Mouse (Mus musculus) heart, adult 2 months (tissue): ENCODE results near the gene Zfp956. TPM values are rescaled to one million over a fixed set of nuclear protein-coding genes. Genes with fewer than 3 reads are reported as not detected.

Experiments
- DNase-seq, 2 experiments: peaks; one replicate each; pipeline ENCODE4 v3.0.0; 2021
- H3K27ac ChIP-seq: fragments of 200-600 bp; 2 replicates; pipeline ENCODE4 v1.8.1; 2022
- H3K27me3 ChIP-seq: fragments of 200-500 bp; 2 replicates; pipeline ENCODE4 v1.6.1; 2012; ENCODE audit warnings: mild to moderate bottlenecking, low read length, inconsistent platforms, mixed read lengths; ENCODE audit not compliant: control insufficient read depth, insufficient read depth
- H3K36me3 ChIP-seq: fragments of 200-500 bp; 2 replicates; pipeline ENCODE4 v1.6.1; 2012; ENCODE audit warnings: low read length, inconsistent platforms; ENCODE audit not compliant: control insufficient read depth, insufficient read depth
- H3K4me1 ChIP-seq: fragments of 200-500 bp; 2 replicates; pipeline ENCODE4 v1.6.1; 2011; ENCODE audit warnings: low read length; ENCODE audit not compliant: control insufficient read depth, insufficient read depth
- H3K4me3 ChIP-seq: fragments of 200-600 bp; 2 replicates; pipeline ENCODE4 v1.8.1; 2022
- H3K79me2 ChIP-seq: fragments of 200-500 bp; replicated peaks from 2 replicates; pipeline ENCODE4 v1.6.1; 2012; ENCODE audit warnings: mild to moderate bottlenecking, inconsistent platforms, low read length, moderate library complexity, mixed read lengths; ENCODE audit not compliant: control insufficient read depth, insufficient read depth
- H3K9ac ChIP-seq: fragments of 200-500 bp; 2 replicates; pipeline ENCODE4 v1.6.1; 2012; ENCODE audit warnings: low read depth, mild to moderate bottlenecking, control low read depth, inconsistent platforms, low read length, mixed read lengths
- CTCF ChIP-seq: fragments of 200-600 bp; IDR thresholded peaks from 2 replicates; pipeline ENCODE4 v1.8.1; 2022; ENCODE audit warnings: antibody characterized with exemption, mild to moderate bottlenecking, moderate library complexity
- EP300 ChIP-seq: fragments of 200-500 bp; IDR thresholded peaks from 2 replicates; pipeline ENCODE4 v1.6.1; 2011; ENCODE audit warnings: low read depth, low read length, control low read depth; ENCODE audit not compliant: insufficient read depth
- POLR2A ChIP-seq: fragments of 200-500 bp; IDR thresholded peaks from 2 replicates; pipeline ENCODE4 v1.6.1; 2011; ENCODE audit warnings: mild to moderate bottlenecking, low read depth, low read length, control low read depth; ENCODE audit not compliant: insufficient read depth
- WGBS: fragments of 180-500 bp; shearing (Covaris S2); methylation state at CpG from one replicate; pipeline ENCODE4 v1.1.7; 2018; 5-methylcytosine and 5-hydroxymethylcytosine counted together
- intact Hi-C: fragments of 180-260 bp; cut with DNase I; formaldehyde crosslinking; loops from one replicate; pipeline ENCODE4 v1.15.1; 2025
- long read RNA-seq: library from polyadenylated mRNA; stranded (forward); transcript quantifications from one replicate; pipeline ENCODE4 v2.0.0, GENCODE M21; 2021
- polyA plus RNA-seq: library from polyadenylated mRNA; depleted of rRNA; stranded (reverse); fragments of >200 nt; gene quantifications from 2 replicates; pipeline ENCODE4 v1.2.3, GENCODE M21; 2012; rRNA removed
- total RNA-seq, 2 experiments: library from RNA; stranded (reverse); gene quantifications; 2 replicates each; pipeline ENCODE4 v1.2.3; 2021

Gene Zfp956
- total RNA-seq (1 to 10 TPM; 1.1 to 1.7 TPM), polyA plus RNA-seq (2.6 and 3.3 TPM in 2 replicates)
- long read RNA-seq, partial matches to known transcripts, result 0 of 1 reads
- long read RNA-seq, other reads (novel, unspliced or antisense), result 0 of 1 reads

DNA sequence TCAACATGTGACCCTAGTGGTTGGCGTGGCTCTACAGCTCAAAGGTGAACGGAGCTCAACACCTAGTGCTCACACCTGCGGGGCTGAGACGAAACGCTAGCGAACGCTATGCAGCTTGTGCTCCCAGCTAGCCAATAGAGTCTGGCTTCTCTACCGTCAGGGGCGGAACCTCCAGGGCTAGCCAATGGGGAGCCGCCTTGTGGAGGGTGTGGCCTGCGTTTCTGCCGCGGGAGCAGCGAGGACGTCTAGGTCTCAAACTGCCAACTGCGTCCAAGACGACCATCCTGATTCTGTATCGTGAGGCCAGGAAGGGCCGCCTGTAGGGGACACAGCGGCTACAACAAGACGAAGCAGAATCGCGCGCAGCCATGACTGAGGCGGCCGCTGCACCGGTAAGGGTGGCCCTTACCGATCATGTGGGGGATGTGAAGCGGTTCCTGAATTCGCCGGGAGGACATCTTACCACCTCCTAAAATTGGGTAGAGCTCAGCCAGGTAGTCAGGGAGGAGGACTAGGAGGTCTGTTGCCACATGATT is at the start of gene Zfp956:
Zfp956 (plus strand) TSS at position 200 of the 536 bp plus-strand sequence.
- H3K27ac ChIP-seq, result peak within 1 kb of the TSS; percentile 65

DNA sequence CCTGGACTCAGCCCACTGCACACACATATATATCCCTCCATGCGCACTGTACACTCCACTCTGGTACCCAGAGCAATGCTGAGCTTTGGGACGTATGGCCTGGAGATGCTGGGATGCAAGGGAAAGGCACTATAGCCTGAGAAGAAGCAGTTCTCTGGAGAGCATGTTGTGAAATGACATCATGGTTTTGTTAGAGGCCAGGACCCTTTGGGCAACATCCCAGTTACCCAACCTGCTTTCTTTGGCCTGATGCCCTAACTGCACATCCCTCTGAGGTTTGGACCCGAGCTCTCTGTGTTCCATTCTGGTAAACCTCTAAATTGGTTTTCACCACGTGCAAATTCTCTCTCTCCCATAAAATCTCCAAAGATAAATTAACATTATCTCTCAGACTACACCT is 49.6 kb upstream of the Zfp956 start:
- 76% methylated on average over 4 of the region's 4 CpGs for WGBS
- no peak for DNase-seq
- no peak overlapping the region for H3K4me3 ChIP-seq
- no peak overlapping the region for H3K9ac ChIP-seq
- no peak overlapping the region for H3K27ac ChIP-seq
- no peaks in the 10 kb centered on the region for H3K36me3 ChIP-seq
- H3K4me1 ChIP-seq, result no peaks in the 10 kb centered on the region
- no peaks in the 10 kb centered on the region for H3K27me3 ChIP-seq
- intact Hi-C loops, result no loop called here
- TF ChIP-seq CTCF (no peak), POLR2A (no peak), EP300 (no peak)
- H3K79me2 ChIP-seq, result no peaks in the 10 kb centered on the region

More for the DNA sequence above, at the start of gene Zfp956:
- intact Hi-C loops, result loop anchor here (2.0 kb wide), 1 partner anchor 32 kb away; the partner anchor contains the start of gene Zfp212
- H3K79me2 ChIP-seq, result no peaks in the 10 kb centered on the region
- no peaks in the 10 kb centered on the region for H3K27me3 ChIP-seq
- under 1% methylated on average over 31 of the region's 31 CpGs for WGBS
- H3K9ac ChIP-seq, result peak within 1 kb of the TSS; percentile 76
- H3K4me1 ChIP-seq, result no peaks in the 10 kb centered on the region
- no peaks in the 10 kb centered on the region for H3K36me3 ChIP-seq
- TF ChIP-seq EP300, result no peak
- TF ChIP-seq POLR2A, result peak; percentile 71
- TF ChIP-seq CTCF, result peak; percentile 37; the same call in 1 of the 2 replicates
- peak; percentile 95 to 96 for DNase-seq
- H3K4me3 ChIP-seq, result peak within 1 kb of the TSS; percentile 68

DNA sequence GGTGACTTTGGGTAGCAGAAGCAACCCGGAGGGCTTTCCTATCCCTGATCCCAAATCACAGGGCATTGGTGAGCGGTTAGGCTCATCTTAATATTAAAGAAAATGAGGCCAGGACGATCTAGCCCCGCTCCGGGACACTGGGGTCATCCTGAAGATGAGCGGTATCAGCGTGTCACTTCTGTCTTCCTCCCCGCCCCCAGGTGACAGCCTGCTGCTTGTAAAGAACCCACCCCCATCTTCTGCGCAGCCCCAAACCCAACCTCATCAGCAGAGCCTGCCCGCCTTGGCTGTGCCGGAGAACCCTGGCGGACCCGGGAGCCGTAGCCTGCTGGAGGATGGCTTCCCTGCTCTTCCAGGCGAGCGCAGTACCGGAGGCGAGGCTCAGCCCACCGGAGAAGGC is 48.8 kb upstream of the Zfp956 start:
- intact Hi-C loops, result no loop called here
- no peak overlapping the region for H3K27ac ChIP-seq
- H3K27me3 ChIP-seq, result no peaks in the 10 kb centered on the region
- no peaks in the 10 kb centered on the region for H3K36me3 ChIP-seq
- H3K4me1 ChIP-seq, result no peaks in the 10 kb centered on the region
- DNase-seq, result no peak
- 86% methylated on average over 19 of the region's 19 CpGs for WGBS
- TF ChIP-seq CTCF (no peak), EP300 (no peak), POLR2A (no peak)
- H3K4me3 ChIP-seq, result no peak overlapping the region
- no peaks in the 10 kb centered on the region for H3K79me2 ChIP-seq
- no peak overlapping the region for H3K9ac ChIP-seq

DNA sequence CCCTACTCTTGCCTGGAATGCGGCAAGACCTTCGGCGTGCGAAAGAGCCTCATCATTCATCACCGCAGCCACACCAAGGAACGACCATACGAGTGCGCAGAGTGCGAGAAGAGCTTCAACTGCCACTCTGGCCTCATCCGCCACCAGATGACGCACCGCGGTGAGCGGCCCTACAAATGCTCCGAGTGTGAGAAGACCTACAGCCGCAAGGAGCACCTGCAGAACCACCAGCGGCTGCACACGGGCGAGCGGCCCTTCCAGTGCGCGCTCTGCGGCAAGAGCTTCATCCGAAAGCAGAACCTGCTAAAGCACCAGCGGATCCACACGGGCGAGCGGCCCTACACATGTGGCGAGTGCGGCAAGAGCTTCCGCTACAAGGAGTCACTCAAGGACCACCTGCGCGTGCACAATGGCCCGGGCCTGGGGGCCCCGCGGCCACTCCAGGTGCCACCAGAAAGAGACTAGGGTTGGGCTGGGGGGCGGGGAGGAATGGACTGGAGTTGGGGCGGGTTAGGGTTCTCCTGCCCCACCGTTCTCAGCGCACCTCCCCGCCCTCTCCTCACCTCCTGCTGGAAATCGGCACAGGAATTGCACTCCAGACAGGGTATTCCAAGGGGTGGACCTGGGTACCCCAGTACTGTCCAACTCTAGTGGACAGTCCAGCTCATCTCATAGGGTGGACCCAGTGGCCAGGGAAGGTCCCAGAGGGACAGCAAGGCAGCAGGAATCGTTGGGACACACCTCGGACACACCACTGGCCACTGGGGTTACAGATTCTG is 48.1 kb upstream of the Zfp956 start:
- Histone ChIP-seq H3K9ac (no peak overlapping the region), H3K79me2 (no peaks in the 10 kb centered on the region), H3K4me3 (no peak overlapping the region), H3K4me1 (no peaks in the 10 kb centered on the region), H3K36me3 (no peaks in the 10 kb centered on the region), H3K27me3 (no peaks in the 10 kb centered on the region), H3K27ac (no peak overlapping the region)
- intact Hi-C loops, result no loop called here
- WGBS, result 86% methylated on average over 44 of the region's 44 CpGs
- TF ChIP-seq POLR2A (no peak), EP300 (no peak), CTCF (no peak)
- no peak for DNase-seq

DNA sequence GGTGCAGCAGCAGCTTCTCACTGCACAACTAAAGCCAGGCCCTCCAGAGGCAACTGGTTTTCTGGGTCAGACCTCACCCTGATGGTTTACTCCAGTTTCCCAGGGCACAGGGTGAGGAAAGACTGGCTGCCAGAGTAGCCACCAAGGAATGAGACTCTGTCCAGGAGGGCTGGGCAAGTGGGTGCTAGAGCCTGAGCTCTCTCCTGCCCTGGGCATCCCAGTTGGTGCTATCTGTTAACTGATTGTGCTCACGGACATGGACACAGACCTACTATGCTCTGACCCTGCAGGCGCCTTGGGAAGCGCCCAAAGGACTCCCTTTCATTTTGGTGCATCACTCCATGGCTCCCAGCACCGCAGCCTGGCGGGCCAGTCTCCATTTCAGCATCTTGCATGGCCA is 46.9 kb upstream of the Zfp956 start:
- H3K27ac ChIP-seq, result no peak overlapping the region
- no peaks in the 10 kb centered on the region for H3K79me2 ChIP-seq
- no peak overlapping the region for H3K4me3 ChIP-seq
- DNase-seq, result no peak
- H3K27me3 ChIP-seq, result no peaks in the 10 kb centered on the region
- WGBS, result over 99% methylated on average over 5 of the region's 5 CpGs
- no peak overlapping the region for H3K9ac ChIP-seq
- TF ChIP-seq CTCF (no peak), EP300 (no peak), POLR2A (no peak)
- H3K4me1 ChIP-seq, result no peaks in the 10 kb centered on the region
- intact Hi-C loops, result no loop called here
- no peaks in the 10 kb centered on the region for H3K36me3 ChIP-seq

DNA sequence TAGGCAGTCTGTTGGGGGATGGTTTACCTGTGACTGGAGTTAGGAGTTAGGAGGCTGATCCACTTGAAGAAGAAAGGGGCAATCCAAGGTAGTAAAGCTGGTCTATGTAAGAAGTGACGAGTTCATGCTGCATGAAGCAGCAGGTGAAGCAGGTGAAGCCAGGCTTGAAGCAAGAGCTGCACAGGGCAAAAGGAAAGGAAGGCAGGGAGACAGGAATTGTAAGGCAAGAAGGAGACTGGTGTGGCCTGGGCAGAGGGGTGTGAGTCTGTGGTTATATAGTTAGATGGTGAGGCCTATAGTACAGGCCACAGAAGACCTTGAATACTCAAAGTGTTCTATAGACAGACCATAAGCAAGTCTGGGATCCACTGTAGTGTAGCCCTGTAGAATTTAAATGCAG is 44.2 kb upstream of the Zfp956 start:
- Histone ChIP-seq H3K79me2 (no peaks in the 10 kb centered on the region), H3K4me3 (no peak overlapping the region), H3K9ac (no peak overlapping the region), H3K27me3 (no peaks in the 10 kb centered on the region), H3K36me3 (no peaks in the 10 kb centered on the region), H3K27ac (no peak overlapping the region), H3K4me1 (no peaks in the 10 kb centered on the region)
- DNase-seq, result no peak
- no peak for TF ChIP-seq POLR2A
- no peak for TF ChIP-seq EP300
- no peak for TF ChIP-seq CTCF
- intact Hi-C loops, result no loop called here
- 92% methylated on average over 1 of the region's 1 CpGs for WGBS
